Mouse (Mus musculus) adrenal gland, postnatal 4 days (tissue): ENCODE data around the gene Lpcat1. TPM values are rescaled to one million over a fixed set of nuclear protein-coding genes. Genes with fewer than 3 reads are reported as not detected.

Experiments used
- DNase-seq, 2 experiments: peaks; one replicate each; pipeline ENCODE4 v3.0.0; 2021 to 2022; ENCODE audit warnings: low spot score in 2 of 2, mixed read lengths in 2 of 2
- total RNA-seq, 2 experiments: library from RNA; stranded (reverse); gene quantifications; 2 replicates each; pipeline ENCODE4 v1.2.3; 2021

Gene Lpcat1
- total RNA-seq, 2 experiments from 2014 or later = 34.8 to 35.5 TPM

- peak; percentile 33 to 59 for DNase-seq
Observed at GRCm38 (mm10) chr13:73512776-73513673, 46.0 kb downstream of the Lpcat1 start.

- DNase-seq = no peak
Observed at GRCm38 (mm10) chr13:73516886-73517285, 49.9 kb downstream of the Lpcat1 start.

GRCm38 (mm10) chr13:73533716-73534115, 66.7 kb downstream of the Lpcat1 start:
- DNase-seq = no peak

- no peak for DNase-seq
Observed at GRCm38 (mm10) chr13:73535287-73535686, 68.3 kb downstream of the Lpcat1 start.

DNA sequence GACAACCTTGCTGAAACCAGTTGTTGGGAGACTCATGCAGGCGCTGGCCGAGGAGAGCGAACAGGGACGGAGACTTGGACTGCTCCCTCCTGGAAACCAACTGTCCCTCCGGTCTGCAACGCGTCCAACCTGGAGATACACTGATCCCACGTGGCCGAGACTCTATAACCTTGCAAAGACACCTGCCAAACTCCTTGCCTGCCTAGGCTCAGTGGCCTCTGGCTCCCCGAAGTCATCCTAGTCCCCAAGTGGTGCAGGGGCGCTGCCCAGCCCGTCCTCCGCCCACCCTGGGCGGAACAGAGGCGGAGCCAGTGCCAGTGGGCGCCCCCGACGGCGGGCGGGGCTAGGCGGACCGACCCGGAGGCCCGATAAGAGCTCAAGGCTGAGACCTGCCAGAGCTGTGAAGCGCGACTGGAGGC, 69.4 kb downstream of the Lpcat1 start, which contains the start of gene Slc6a3:
Slc6a3 (plus strand) TSS at position 345 of the 419 bp plus-strand sequence.
- DNase-seq = peak; percentile 32 to 33

GRCm38 (mm10) chr13:73536824-73537223, 69.8 kb downstream of the Lpcat1 start:
- no peak for DNase-seq

- no peak for DNase-seq
Observed at GRCm38 (mm10) chr13:73564201-73564600, 97.2 kb downstream of the Lpcat1 start.

Other genes with a start within 250 kb of the Lpcat1 start
- gene Irx4, start 206.7 kb upstream of the Lpcat1 start, total RNA-seq = not detected
- gene Mrpl36, start 138.7 kb upstream of the Lpcat1 start, total RNA-seq = 10 to 100 TPM; 49.1 to 50.2 TPM
- gene Ndufs6, start 138.7 kb upstream of the Lpcat1 start, total RNA-seq = 100 to 1,000 TPM; 168 to 169 TPM
- not detected for gene Slc6a3, start 69.5 kb downstream of the Lpcat1 start, total RNA-seq
- gene Clptm1l, start 136.8 kb downstream of the Lpcat1 start, total RNA-seq = 100 to 1,000 TPM; 123 to 130 TPM
- gene Tert, start 159.7 kb downstream of the Lpcat1 start, total RNA-seq = 1 to 10 TPM; 9.3 to 9.7 TPM
- gene Slc6a18, start 210.8 kb downstream of the Lpcat1 start, total RNA-seq = 10 to 100 TPM in 1 of 2 experiments, under 1 TPM in 1; 0.45 to 11.0 TPM
- gene Slc6a19, start 237.7 kb downstream of the Lpcat1 start, total RNA-seq = 1 to 10 TPM in 1 of 2 experiments, under 1 TPM in 1; 0.37 to 2.9 TPM